Comparison of ENCODE assay signal across 8 mouse cellular contexts in genomic region chr9:69084720-69085661, GRCm38 (mm10).
DNase-seq lines count a peak whose midpoint lies in the region; ATAC-seq and TF ChIP-seq lines count a peak whose summit lies in the region.
"Had no signal": no experiment of that assay in that cellular context is flagged by ENCODE, and none has a peak within 500 bp of the region (broad histone marks: within the 10 kb centered on the region; RNA-seq: fewer than 3 reads in every experiment).

No protein-coding gene starts in this region.

- intact Hi-C loops in left cerebral cortex, postnatal 4 days (cut with DNase I), result no loop called here

- 50% methylated on average over 14 of the region's 14 CpGs for WGBS in embryonic facial prominence, embryonic 15.5 days
- 53% methylated on average over 14 of the region's 14 CpGs for WGBS in limb, embryonic 14.5 days

- H3K9ac ChIP-seq in embryonic facial prominence, embryonic 15.5 days, result no peak overlapping the region
- no peak overlapping the region for H3K9ac ChIP-seq in limb, embryonic 14.5 days (ENCODE audit: low read depth, low read length, severe bottlenecking)

- TF ChIP-seq POLR2A in limb, embryonic 14.5 days (IDR thresholded peaks at IDR 0.05; ENCODE audit: borderline replicate concordance, extremely low read depth, insufficient read depth, insufficient read length), result no peak

- H3K36me3 ChIP-seq in embryonic facial prominence, embryonic 15.5 days, result no peaks in the 10 kb centered on the region
- H3K36me3 ChIP-seq in limb, embryonic 14.5 days (ENCODE audit: control insufficient read depth, insufficient read depth, low read length), result no peaks in the 10 kb centered on the region

- H3K4me3 ChIP-seq in embryonic facial prominence, embryonic 15.5 days (replicated peaks), result no peak overlapping the region
- no peak overlapping the region for H3K4me3 ChIP-seq in limb, embryonic 14.5 days (replicated peaks; ENCODE audit: low read length)
- H3K4me3 ChIP-seq: megakaryocyte, embryonic 14.5 days had no signal

- no peaks in the 10 kb centered on the region for H3K9me3 ChIP-seq in embryonic facial prominence, embryonic 15.5 days (replicated peaks)
- no peaks in the 10 kb centered on the region for H3K9me3 ChIP-seq in limb, embryonic 14.5 days (ENCODE audit: control insufficient read depth, low read length)
- H3K9me3 ChIP-seq: megakaryocyte, embryonic 14.5 days had no signal

- no peak for ATAC-seq in embryonic facial prominence, embryonic 15.5 days (ENCODE audit: insufficient number of reproducible peaks, low FRiP score, low TSS enrichment, low read depth)
- no peak for ATAC-seq in limb, embryonic 14.5 days (ENCODE audit: low FRiP score, low read depth)

- H3K27ac ChIP-seq in embryonic facial prominence, embryonic 15.5 days (replicated peaks), result 0 out of 2 replicates have a peak overlapping the region, but pooled peaks have one; percentile 36
- no peak overlapping the region for H3K27ac ChIP-seq in limb, embryonic 14.5 days (replicated peaks; ENCODE audit: low read depth, low read length)

- no peaks in the 10 kb centered on the region for H3K27me3 ChIP-seq in embryonic facial prominence, embryonic 15.5 days
- H3K27me3 ChIP-seq in limb, embryonic 14.5 days (ENCODE audit: control insufficient read depth, insufficient read depth, low read length), result no peaks in the 10 kb centered on the region

- H3K4me2 ChIP-seq in embryonic facial prominence, embryonic 15.5 days (replicated peaks), result no peak overlapping the region
- no peak overlapping the region for H3K4me2 ChIP-seq in limb, embryonic 14.5 days (replicated peaks; ENCODE audit: low read depth, low read length, severe bottlenecking)

- peak; percentile 13 for DNase-seq in left cerebral cortex, postnatal 4 days
- DNase-seq in left cerebral cortex, adult 18-20 months (ENCODE audit: low spot score in 2 of 2), result no peak
- DNase-seq in limb, embryonic 14.5 days (ENCODE audit: low spot score), result peak; percentile 38
- peak; percentile 48 for DNase-seq in retina, postnatal 1 day
- DNase-seq in ovary, adult 18-20 months (ENCODE audit: low spot score), result no peak
- no peak for DNase-seq in right cerebral cortex, postnatal 36 days (ENCODE audit: low spot score in 2 of 2)

- peaks cover 14% of the 10 kb centered on the region for H3K4me1 ChIP-seq in embryonic facial prominence, embryonic 15.5 days
- H3K4me1 ChIP-seq in limb, embryonic 14.5 days (ENCODE audit: control insufficient read depth, insufficient read depth, low read length), result peaks cover 10% of the 10 kb centered on the region
- H3K4me1 ChIP-seq: megakaryocyte, embryonic 14.5 days had no signal

Comparison
In these comparisons a context has a peak if more than half of its experiments do, and no peak if none do; other contexts are left out.
1. DNase-seq: peak in left cerebral cortex, postnatal 4 days (single experiment), limb, embryonic 14.5 days (single experiment) and retina, postnatal 1 day (single experiment); none in left cerebral cortex, adult 18-20 months (0 of 2), ovary, adult 18-20 months (single experiment) and right cerebral cortex, postnatal 36 days (0 of 2).